Mouse (Mus musculus) 3T3-L1 (cell line): ENCODE results near the gene Slc6a16.

Experiments
- DNase-seq: peaks from one replicate; pipeline ENCODE4 v3.0.0-alpha.2; 2015; ENCODE audit warnings: low read depth, low spot score

The Slc6a16 gene

DNA sequence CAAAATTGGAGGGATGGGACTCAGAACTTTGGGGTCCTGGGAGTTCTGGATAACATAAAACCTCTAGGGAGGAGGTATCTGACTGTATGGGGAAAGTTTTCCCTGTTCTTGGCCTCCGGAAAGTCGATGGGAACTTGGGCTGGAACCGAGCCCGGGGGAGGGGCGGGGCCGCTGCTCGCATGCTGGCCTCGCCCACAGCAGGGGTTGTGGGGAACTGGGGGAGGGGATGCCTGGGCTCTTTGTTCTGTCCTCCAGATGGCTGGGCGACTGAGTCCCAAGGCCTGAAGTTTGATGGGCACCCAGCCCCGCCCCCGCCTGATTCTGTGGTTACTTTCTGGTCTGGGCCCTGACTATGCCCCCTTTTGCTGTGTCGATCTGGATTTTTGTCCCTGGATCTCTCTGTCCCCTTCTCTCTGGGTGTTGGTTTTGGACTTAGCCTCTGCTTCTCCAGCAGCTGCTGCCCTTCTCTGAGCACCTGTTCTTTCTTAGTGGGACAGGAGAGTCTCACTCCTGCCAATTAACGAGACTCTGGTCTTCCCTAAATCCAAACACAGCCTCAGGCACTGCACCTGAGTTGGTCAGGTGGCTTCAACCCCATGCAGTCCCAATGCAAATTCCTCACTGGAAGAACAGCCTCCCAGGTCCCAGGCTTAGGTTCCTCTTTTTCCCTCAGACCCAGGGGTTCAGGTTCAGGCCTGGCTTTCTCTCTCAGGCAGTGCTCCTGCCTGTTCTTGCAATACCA, 24.3 kb upstream of the Slc6a16 start:
- peak; percentile 73 for DNase-seq

DNA sequence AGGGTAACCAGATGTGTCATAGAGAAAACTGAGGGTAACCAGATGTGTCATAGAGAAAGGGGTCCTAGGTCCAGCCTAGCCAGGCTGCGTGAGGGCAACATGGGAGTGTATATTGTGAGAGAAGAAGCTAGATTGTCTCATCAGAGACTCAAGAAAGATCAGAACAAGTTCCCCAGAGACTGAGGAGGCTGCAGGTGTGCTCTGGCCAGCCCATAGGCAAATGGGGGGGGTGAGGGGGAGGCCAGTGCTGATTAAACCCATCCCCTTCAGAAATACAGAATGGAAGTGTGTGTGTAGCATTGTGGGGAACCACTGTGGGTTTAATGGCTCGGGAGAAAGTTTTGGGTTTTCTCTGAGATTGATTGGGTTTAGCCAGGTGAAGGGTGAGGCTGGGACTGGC, 19.2 kb upstream of the Slc6a16 start:
- DNase-seq, result no peak

DNA sequence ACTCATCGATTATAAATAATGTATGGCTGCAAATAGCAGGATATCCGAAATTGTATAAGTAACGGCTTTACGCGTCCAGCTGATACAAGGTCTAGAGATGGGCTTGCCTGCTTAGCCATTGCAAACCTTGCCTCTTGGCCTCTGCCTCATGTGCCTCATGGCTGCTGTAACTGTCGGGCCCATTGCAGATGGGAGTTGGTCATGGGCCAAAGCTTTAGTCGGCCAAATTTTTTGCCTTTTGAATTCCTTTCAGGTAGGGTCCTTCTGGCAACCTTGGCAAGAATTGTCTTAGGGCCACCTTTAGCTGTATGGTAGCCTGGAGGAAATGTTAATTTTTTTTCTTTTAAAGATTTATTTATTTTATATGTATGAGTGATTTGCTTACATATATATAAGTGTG, 16.1 kb upstream of the Slc6a16 start:
- DNase-seq, result no peak

GRCm38 (mm10) chr7:45226421-45226820, 14.5 kb upstream of the Slc6a16 start:
- no peak for DNase-seq

DNA sequence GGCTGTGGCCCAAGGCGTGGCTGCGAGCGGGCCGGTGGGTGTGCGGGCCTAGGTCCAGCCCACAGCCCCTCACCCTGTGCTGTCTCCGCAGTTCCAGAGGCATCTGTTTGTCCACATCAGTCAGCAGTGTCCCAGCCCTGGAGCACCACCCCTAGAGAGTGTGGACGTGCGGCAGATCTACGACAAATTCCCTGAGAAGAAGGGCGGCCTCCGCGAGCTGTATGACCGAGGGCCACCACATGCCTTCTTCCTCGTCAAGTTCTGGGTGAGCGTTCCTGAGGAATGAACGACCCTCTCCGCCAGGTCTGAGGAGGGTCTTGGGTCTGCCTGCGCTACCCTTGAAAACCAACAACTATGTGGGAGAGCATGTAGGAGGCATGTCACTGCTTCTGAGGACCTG, 12.3 kb upstream of the Slc6a16 start:
- no peak for DNase-seq

GRCm38 (mm10) chr7:45229046-45229445, 11.8 kb upstream of the Slc6a16 start:
- DNase-seq, result no peak

DNA sequence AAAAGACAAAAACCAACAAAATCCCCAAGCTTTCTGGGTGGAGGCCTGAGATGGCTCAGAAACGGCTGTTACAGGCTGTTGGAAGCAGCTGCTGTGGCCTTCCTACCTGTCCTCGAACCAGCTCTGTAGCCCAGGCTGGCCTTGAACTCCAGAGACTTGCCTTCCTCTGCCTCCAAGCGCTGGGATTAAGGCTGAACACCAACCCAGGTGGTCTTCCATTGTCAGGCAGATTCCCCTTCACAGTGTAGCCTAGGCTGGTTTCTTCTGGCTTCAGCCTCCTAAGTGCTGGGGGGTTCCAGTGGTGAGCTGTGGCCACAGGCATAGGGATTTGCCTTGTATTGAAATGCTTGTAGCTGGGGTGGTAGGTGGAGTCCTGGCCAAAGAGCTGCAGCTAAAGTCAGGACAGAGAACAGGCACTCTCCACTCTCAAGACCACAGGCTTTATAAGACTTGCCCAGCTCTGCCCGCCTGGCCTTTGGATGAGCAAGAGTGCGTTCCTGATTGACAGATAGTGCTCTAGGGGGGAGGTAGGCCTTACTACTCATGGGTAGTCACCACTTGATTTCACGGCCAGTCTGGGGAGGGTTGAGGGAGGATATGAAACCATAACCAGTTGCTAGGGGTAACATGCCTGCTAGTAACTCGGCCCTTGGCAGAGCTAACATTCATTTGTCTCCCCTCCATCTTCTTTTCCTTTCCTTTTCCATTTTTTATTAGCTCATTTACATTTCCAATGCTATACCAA, 11.3 kb upstream of the Slc6a16 start:
- DNase-seq, result no peak

GRCm38 (mm10) chr7:45231192-45231591, 9.7 kb upstream of the Slc6a16 start:
- no peak for DNase-seq

DNA sequence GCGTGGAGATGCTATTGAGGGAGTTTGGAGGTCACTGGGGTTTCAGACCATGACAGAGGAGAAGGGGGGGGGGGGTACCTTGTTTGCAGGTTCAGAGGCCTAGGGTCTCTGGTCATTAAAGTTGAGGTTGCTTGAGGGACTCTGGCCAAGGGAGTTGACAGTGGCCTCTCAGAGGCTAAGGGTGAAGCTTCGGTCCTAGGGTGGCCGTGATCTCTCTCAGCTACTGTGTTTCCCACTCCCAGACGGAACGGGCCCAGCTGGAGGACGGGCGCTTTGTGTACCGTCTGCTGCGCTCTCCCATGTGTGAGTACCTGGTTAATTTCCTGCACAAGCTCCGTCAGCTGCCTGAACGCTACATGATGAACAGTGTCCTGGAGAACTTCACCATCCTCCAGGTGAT, 8.9 kb upstream of the Slc6a16 start:
- no peak for DNase-seq

DNA sequence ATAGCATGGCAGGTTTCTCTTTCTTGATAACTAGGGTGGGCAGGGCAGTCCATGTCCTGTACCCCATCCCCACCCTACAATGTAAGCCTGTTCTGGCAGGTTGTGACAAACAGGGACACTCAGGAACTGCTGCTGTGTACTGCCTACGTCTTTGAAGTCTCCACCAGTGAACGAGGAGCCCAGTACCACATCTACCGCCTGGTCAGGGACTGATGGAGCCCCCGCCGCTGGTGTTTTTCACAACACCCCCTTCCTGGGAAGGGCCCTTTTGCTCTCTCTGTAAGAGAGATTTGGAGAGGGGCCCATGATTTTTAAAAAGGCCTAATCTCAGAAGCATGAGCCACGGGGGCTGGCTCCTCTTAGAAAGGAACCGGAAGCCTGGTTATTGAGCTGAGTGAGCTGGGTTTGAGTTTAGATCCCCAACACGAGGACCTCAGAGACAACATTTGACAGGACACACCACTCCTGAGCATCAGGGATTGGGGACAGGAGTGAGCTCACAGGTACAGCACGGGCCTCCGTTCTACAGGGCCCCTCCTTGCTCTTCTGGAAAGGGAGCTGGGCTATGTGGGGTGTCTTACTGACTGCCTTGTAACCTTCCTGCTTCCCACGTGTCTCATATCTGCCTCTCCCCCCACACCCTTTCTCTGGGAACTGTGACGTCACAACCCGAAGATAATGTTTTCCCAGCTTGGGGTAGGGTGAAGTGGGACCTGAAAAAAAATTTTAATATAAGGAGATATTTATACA, 8.0 kb upstream of the Slc6a16 start:
- DNase-seq, result no peak

DNA sequence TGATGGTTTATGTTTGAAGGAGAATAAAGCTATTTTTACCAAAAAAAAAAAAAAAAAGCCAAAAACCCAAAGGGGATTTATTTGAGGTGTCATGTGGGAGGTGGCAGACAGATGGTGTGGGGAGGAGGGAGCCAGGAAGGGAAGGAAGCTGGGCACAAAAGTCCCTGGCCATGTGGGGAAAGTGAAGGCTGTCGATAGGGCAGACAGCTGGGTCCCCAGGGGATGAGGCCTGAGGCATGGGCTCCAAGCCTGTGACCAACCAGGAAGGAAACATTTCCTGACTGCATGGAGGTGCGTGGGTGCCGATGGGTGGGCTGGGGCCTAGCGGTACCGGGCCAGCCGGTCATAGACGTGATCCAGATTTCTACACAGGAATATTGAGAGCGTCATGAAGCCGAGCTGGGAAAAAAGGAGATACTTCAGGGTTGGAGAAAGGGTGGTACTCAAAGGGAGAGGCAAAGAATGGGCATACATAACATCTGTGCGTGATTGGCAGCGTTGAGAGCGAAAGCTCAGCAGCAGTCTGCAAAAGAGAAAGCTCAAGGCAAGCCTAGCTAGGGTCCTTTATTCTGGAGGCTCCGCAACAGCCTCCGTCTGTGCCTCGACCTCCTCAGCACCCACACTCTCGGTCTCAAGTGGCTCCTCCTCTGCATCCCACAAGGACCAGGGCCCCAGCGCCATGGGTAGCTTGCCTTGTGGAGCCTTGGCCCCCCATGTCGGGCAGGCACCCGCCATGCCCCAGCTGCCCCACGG, 7.1 kb upstream of the Slc6a16 start:
- DNase-seq, result no peak

DNA sequence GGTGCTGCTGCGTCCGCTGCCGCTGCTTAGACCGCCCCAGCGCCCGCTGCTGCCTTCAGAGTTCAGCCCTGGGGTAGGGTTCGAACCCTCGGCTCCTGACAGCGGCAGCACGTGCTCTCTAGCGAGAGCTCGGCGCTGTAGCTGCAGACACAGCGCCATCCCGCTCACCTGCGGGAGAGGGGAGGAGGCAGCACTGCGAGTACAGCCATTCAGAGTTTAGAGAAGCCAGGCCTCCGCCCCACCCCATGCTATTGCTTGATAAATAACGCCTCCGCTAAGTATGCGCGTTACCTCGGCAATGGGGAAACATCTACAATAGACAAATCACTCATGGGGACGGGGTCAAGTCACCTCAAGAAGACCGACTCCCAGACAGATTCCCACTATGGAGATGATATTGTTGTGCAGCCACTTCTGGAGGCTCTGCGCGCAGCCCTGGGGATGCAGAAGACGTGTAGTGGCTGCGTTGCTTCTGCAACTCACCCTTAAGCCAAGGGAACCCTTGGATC, 6.5 kb upstream of the Slc6a16 start:
- no peak for DNase-seq

DNA sequence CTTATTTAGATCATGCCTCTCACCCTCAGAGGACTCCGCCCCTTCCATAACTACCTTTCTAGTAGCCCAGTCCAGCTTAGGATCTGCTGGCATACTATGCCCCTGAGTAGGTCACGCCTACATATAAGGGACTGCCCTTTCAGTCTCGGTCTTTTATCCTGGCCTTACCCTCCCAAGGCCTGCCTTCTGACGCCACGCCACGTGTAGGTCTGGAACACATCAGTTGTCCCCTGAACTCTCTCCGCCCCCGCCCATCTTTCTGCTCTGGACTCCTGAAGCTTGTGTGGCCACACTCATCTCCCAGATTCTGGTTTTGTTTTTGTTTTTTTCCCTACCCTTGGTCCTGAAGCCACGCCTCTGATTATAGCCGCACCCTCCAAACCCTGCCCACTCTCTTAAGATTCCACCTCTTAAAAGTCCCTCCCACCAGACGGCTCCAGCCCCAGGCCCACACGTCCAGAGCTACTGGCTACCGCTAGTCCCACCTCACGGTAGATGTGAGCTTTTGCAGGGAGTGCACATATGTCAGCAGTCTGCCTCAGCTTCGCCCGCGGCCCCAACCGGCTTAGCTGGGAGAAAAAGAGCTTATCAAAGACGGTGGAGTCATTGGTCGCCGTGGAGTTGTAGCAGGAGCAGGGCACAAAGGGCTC, 5.8 kb upstream of the Slc6a16 start:
- no peak for DNase-seq

- no peak for DNase-seq
Observed at GRCm38 (mm10) chr7:45235656-45236180, 5.2 kb upstream of the Slc6a16 start.

DNA sequence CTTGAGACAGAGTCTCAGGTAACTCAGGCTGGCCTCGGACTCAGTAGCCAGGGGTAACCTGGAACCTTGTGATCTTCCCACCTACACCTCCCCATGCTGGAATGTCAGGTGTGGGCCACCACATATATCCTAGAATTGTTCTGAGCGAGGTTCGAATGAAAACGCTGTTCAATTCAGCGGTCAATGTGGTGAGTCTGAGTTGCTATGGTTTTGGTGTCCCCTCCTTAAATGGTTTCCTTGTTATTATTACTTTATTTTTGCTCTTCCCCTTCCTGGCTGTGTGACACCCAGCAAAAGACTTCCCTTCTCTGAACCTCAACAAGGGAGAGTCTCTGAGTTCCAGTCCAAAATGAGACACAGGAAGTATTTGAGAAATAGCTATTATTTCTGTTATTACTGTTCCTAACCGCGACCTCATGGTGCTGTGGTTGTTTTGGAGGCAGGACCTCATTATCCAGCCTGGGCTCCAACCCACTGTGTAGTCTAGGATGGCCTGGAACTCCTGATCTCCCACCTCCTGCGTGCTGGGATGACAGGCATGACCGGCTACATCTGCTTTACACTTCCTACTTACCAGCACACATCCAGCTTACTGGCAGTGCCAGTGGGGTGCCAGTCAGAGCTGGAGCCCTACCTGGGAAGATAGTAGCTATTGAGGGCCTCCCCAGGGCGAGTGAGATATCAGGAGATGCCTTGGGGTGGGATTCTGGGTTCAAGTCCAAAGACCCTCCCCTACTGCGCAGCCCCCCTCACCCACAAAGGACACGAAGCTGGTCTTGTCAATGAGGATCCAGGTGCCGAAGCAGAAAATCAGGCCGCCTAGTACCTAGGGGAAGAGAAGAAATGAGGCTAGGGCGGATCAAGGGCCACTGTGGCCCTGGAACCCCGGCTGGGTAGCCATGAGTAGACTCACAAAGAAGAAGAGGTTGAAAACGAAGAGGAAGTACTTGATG, 2.9 kb upstream of the Slc6a16 start:
- no peak for DNase-seq

DNA sequence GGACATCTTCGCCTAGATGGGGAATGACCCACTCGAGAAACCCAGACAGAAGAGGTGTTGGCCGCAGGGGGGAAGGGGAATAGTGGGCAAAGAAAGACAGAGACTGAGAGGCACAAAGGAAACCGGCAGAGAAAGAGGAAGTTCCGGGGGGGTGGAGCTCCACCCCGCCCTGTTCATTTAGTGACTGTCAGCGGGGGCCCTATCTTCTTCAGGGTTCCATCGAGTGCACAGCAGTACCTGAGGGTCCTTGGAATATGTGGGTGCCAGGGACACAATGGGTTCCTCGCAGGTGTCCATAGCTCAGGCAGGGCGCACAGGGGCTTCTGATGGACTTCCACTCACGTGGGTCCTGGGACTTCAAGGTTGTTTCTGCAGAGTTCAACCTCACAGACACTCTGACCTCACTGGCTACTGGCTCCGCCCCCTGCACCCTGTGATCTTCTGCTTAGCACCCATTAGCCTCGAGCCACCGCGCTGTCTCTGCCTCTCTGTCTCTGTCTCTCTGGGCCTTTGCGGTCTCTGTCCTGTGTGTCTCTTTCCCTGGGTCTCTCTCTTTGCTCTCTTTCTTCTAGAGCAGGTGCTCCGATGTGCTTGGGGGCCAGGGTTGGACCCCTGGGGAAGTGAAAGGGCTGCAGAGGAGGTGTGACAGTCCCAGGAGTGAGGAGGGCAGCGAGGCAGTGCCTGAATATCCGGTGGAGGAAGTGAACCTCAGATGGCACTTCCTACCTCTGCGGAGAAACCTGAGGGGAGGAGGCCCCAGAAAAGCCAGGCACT, 2.0 kb upstream of the Slc6a16 start, which contains the start of gene Cd37:
Gene Cd37 (minus strand): TSS at position 393 of the 774 bp plus-strand sequence.
- no peak for DNase-seq

DNA sequence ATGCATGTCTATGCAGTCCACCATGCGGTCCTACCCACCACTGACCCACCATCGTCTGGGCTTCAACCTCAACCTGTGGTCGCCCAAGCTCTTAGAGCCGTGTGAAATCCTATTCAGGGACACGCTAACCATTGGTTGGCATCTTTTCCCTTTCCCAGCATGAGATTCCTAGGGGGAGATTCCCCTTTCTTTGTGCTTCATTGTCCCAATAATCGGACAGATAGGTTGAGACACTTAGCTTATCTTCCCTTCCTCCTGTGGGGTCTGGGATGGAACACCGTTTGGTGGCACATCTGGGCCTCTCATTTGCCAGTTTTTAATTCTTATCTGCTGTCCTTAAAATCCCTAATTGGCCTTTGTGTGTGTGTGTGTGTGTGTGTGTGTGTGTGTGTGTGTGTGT, 776 bp upstream of the Slc6a16 start:
- no peak for DNase-seq

- no peak for DNase-seq
Observed at GRCm38 (mm10) chr7:45241389-45241749, 484 bp downstream of the Slc6a16 start.

- peak; percentile 14 for DNase-seq
Observed at GRCm38 (mm10) chr7:45247666-45248065, 6.8 kb downstream of the Slc6a16 start.
